Mouse (Mus musculus) kidney, adult 9 months (tissue): ENCODE measurements around the gene Ttll7.

Source experiments
- DNase-seq: peaks from one replicate; pipeline ENCODE4 v3.0.0; 2022

Gene Ttll7

GRCm38 (mm10) chr3:146999148-146999547 is 147.0 kb downstream of the Ttll7 start:
- DNase-seq, result no peak

- no peak for DNase-seq
Observed at GRCm38 (mm10) chr3:147000963-147001362, 148.8 kb downstream of the Ttll7 start.

GRCm38 (mm10) chr3:147001557-147001956 is 149.4 kb downstream of the Ttll7 start:
- no peak for DNase-seq

GRCm38 (mm10) chr3:147016506-147016905 is 164.3 kb downstream of the Ttll7 start:
- no peak for DNase-seq

- no peak for DNase-seq
Observed at GRCm38 (mm10) chr3:147019506-147019905, 167.3 kb downstream of the Ttll7 start.

- no peak for DNase-seq
Observed at GRCm38 (mm10) chr3:147026248-147026647, 174.1 kb downstream of the Ttll7 start.

GRCm38 (mm10) chr3:147028382-147028781 is 176.2 kb downstream of the Ttll7 start:
- DNase-seq, result no peak

GRCm38 (mm10) chr3:147029718-147030117 is 177.6 kb downstream of the Ttll7 start:
- DNase-seq, result no peak

GRCm38 (mm10) chr3:147030266-147030880 is 178.2 kb downstream of the Ttll7 start:
- no peak for DNase-seq
